Mouse (Mus musculus): Measurements from ENCODE around the gene Satb2.

- TF ChIP-seq POLR2A (IDR thresholded peaks at IDR 0.05; ENCODE audit: low read depth, low read length): no peak
- TF ChIP-seq CTCF (IDR thresholded peaks at IDR 0.05; ENCODE audit: borderline replicate concordance, insufficient read depth, low read length): no peak
Measured at GRCm38 (mm10) chr1:56955739-56956085, 22.7 kb downstream of the Satb2 start.
